Mouse (Mus musculus): Measurements from ENCODE around the gene Chpf. TPM values are rescaled to one million over a fixed set of nuclear protein-coding genes. Genes with fewer than 3 reads are reported as not detected.

Chpf gene
- polyA plus RNA-seq, 1 experiment from 2014 or later, result 39.7 TPM

- Histone ChIP-seq H3K27ac (replicated peaks; ENCODE audit: low read depth, low read length) (no peak overlapping the region), H3K4me2 (ENCODE audit: low read length) (no peak overlapping the region), H3K9me3 (ENCODE audit: control insufficient read depth, low read length) (no peaks in the 10 kb centered on the region), H3K4me3 (replicated peaks; ENCODE audit: low read depth, low read length) (no peak overlapping the region), H3K4me1 (ENCODE audit: control insufficient read depth, insufficient read depth, low read length) (peaks cover 18% of the 10 kb centered on the region), H3K9ac (replicated peaks; ENCODE audit: low read length) (no peak overlapping the region), H3K27me3 (ENCODE audit: control insufficient read depth, insufficient read depth, low read length) (0 out of 2 replicates have a peak, but pooled peaks cover 5% of the 10 kb centered on the region), H3K36me3 (ENCODE audit: control insufficient read depth, insufficient read depth, low read length) (peaks cover 35% of the 10 kb centered on the region)
- no peak for DNase-seq
- 69% methylated on average over 23 of the region's 23 CpGs for WGBS
- ATAC-seq (ENCODE audit: low FRiP score, low TSS enrichment), result no peak
Observed at GRCm38 (mm10) chr1:75503651-75503980, 24.5 kb upstream of the Chpf start.

GRCm38 (mm10) chr1:75502945-75503650 lies 24.0 kb upstream of the Chpf start:
- Histone ChIP-seq H3K4me1 (ENCODE audit: control insufficient read depth, insufficient read depth, low read length) (peaks cover 18% of the 10 kb centered on the region), H3K27ac (replicated peaks; ENCODE audit: low read depth, low read length) (no peak overlapping the region), H3K4me2 (ENCODE audit: low read length) (no peak overlapping the region), H3K4me3 (replicated peaks; ENCODE audit: low read depth, low read length) (no peak overlapping the region), H3K9me3 (ENCODE audit: control insufficient read depth, low read length) (no peaks in the 10 kb centered on the region), H3K36me3 (ENCODE audit: control insufficient read depth, insufficient read depth, low read length) (peaks cover 37% of the 10 kb centered on the region), H3K27me3 (ENCODE audit: control insufficient read depth, insufficient read depth, low read length) (0 out of 2 replicates have a peak, but pooled peaks cover 5% of the 10 kb centered on the region), H3K9ac (replicated peaks; ENCODE audit: low read length) (no peak overlapping the region)
- WGBS, result 89% methylated on average over 25 of the region's 25 CpGs
- ATAC-seq (ENCODE audit: low FRiP score, low TSS enrichment), result no peak
- no peak for DNase-seq

GRCm38 (mm10) chr1:75501905-75502304 lies 22.8 kb upstream of the Chpf start:
- ATAC-seq (ENCODE audit: low FRiP score, low TSS enrichment), result no peak
- Histone ChIP-seq H3K36me3 (ENCODE audit: control insufficient read depth, insufficient read depth, low read length) (peaks cover 37% of the 10 kb centered on the region), H3K9me3 (ENCODE audit: control insufficient read depth, low read length) (no peaks in the 10 kb centered on the region), H3K4me1 (ENCODE audit: control insufficient read depth, insufficient read depth, low read length) (peaks cover 15% of the 10 kb centered on the region), H3K27ac (replicated peaks; ENCODE audit: low read depth, low read length) (no peak overlapping the region), H3K9ac (replicated peaks; ENCODE audit: low read length) (no peak overlapping the region), H3K4me3 (replicated peaks; ENCODE audit: low read depth, low read length) (no peak overlapping the region), H3K27me3 (ENCODE audit: control insufficient read depth, insufficient read depth, low read length) (0 out of 2 replicates have a peak, but pooled peaks cover 5% of the 10 kb centered on the region), H3K4me2 (ENCODE audit: low read length) (no peak overlapping the region)
- 96% methylated on average over 9 of the region's 9 CpGs for WGBS
- DNase-seq, result no peak

GRCm38 (mm10) chr1:75499441-75499840 lies 20.3 kb upstream of the Chpf start:
- no peak overlapping the region for H3K27ac ChIP-seq (replicated peaks; ENCODE audit: low read depth, low read length)
- WGBS, result 86% methylated on average over 7 of the region's 7 CpGs
- H3K9ac ChIP-seq (replicated peaks; ENCODE audit: low read length), result no peak overlapping the region
- H3K27me3 ChIP-seq (ENCODE audit: control insufficient read depth, insufficient read depth, low read length), result 0 out of 2 replicates have a peak, but pooled peaks cover 5% of the 10 kb centered on the region
- H3K9me3 ChIP-seq (ENCODE audit: control insufficient read depth, low read length), result no peaks in the 10 kb centered on the region
- H3K4me1 ChIP-seq (ENCODE audit: control insufficient read depth, insufficient read depth, low read length), result 0 out of 2 replicates have a peak, but pooled peaks cover 5% of the 10 kb centered on the region
- ATAC-seq (ENCODE audit: low FRiP score, low TSS enrichment) (no peak), DNase-seq (no peak)
- no peak overlapping the region for H3K4me2 ChIP-seq (ENCODE audit: low read length)
- H3K36me3 ChIP-seq (ENCODE audit: control insufficient read depth, insufficient read depth, low read length), result peaks cover 37% of the 10 kb centered on the region
- no peak overlapping the region for H3K4me3 ChIP-seq (replicated peaks; ENCODE audit: low read depth, low read length)

GRCm38 (mm10) chr1:75498897-75499296 lies 19.8 kb upstream of the Chpf start:
- no peak overlapping the region for H3K4me2 ChIP-seq (ENCODE audit: low read length)
- H3K9me3 ChIP-seq (ENCODE audit: control insufficient read depth, low read length), result no peaks in the 10 kb centered on the region
- ATAC-seq (ENCODE audit: low FRiP score, low TSS enrichment) (no peak), DNase-seq (no peak)
- H3K27me3 ChIP-seq (ENCODE audit: control insufficient read depth, insufficient read depth, low read length), result 0 out of 2 replicates have a peak, but pooled peaks cover 5% of the 10 kb centered on the region
- H3K4me3 ChIP-seq (replicated peaks; ENCODE audit: low read depth, low read length), result no peak overlapping the region
- H3K9ac ChIP-seq (replicated peaks; ENCODE audit: low read length), result no peak overlapping the region
- peaks cover 37% of the 10 kb centered on the region for H3K36me3 ChIP-seq (ENCODE audit: control insufficient read depth, insufficient read depth, low read length)
- whole genome bisulfite sequencing, result 90% methylated on average over 4 of the region's 4 CpGs
- 0 out of 2 replicates have a peak, but pooled peaks cover 3% of the 10 kb centered on the region for H3K4me1 ChIP-seq (ENCODE audit: control insufficient read depth, insufficient read depth, low read length)
- no peak overlapping the region for H3K27ac ChIP-seq (replicated peaks; ENCODE audit: low read depth, low read length)

- Histone ChIP-seq H3K27me3 (ENCODE audit: control insufficient read depth, insufficient read depth, low read length) (no peaks in the 10 kb centered on the region), H3K4me3 (replicated peaks; ENCODE audit: low read depth, low read length) (no peak overlapping the region), H3K27ac (replicated peaks; ENCODE audit: low read depth, low read length) (no peak overlapping the region), H3K4me2 (ENCODE audit: low read length) (no peak overlapping the region), H3K9ac (replicated peaks; ENCODE audit: low read length) (no peak overlapping the region), H3K36me3 (ENCODE audit: control insufficient read depth, insufficient read depth, low read length) (peaks cover 26% of the 10 kb centered on the region), H3K4me1 (ENCODE audit: control insufficient read depth, insufficient read depth, low read length) (0 out of 2 replicates have a peak, but pooled peaks cover 3% of the 10 kb centered on the region), H3K9me3 (ENCODE audit: control insufficient read depth, low read length) (no peaks in the 10 kb centered on the region)
- DNase-seq (peak; percentile 81), ATAC-seq (ENCODE audit: low FRiP score, low TSS enrichment) (no peak)
- 36% methylated on average over 12 of the region's 12 CpGs for WGBS
Observed at GRCm38 (mm10) chr1:75494878-75495548, 15.9 kb upstream of the Chpf start.

- ATAC-seq (ENCODE audit: low FRiP score, low TSS enrichment), result no peak
- Histone ChIP-seq H3K4me3 (replicated peaks; ENCODE audit: low read depth, low read length) (no peak overlapping the region), H3K9ac (replicated peaks; ENCODE audit: low read length) (no peak overlapping the region), H3K4me2 (ENCODE audit: low read length) (no peak overlapping the region), H3K27ac (replicated peaks; ENCODE audit: low read depth, low read length) (no peak overlapping the region), H3K36me3 (ENCODE audit: control insufficient read depth, insufficient read depth, low read length) (peaks cover 12% of the 10 kb centered on the region), H3K9me3 (ENCODE audit: control insufficient read depth, low read length) (no peaks in the 10 kb centered on the region), H3K27me3 (ENCODE audit: control insufficient read depth, insufficient read depth, low read length) (peaks cover 13% of the 10 kb centered on the region), H3K4me1 (ENCODE audit: control insufficient read depth, insufficient read depth, low read length) (0 out of 2 replicates have a peak, but pooled peaks cover 10% of the 10 kb centered on the region)
- no peak for DNase-seq
- 39% methylated on average over 24 of the region's 24 CpGs for WGBS
Observed at GRCm38 (mm10) chr1:75492579-75493170, 13.6 kb upstream of the Chpf start.

- H3K36me3 ChIP-seq (ENCODE audit: control insufficient read depth, insufficient read depth, low read length), result peaks cover 16% of the 10 kb centered on the region
- no peak overlapping the region for H3K9ac ChIP-seq (replicated peaks; ENCODE audit: low read length)
- ATAC-seq (ENCODE audit: low FRiP score, low TSS enrichment) (no peak), DNase-seq (no peak)
- no peaks in the 10 kb centered on the region for H3K9me3 ChIP-seq (ENCODE audit: control insufficient read depth, low read length)
- H3K27me3 ChIP-seq (ENCODE audit: control insufficient read depth, insufficient read depth, low read length), result peaks cover 28% of the 10 kb centered on the region
- no peak overlapping the region for H3K27ac ChIP-seq (replicated peaks; ENCODE audit: low read depth, low read length)
- H3K4me3 ChIP-seq (replicated peaks; ENCODE audit: low read depth, low read length), result no peak overlapping the region
- peaks cover 21% of the 10 kb centered on the region for H3K4me1 ChIP-seq (ENCODE audit: control insufficient read depth, insufficient read depth, low read length)
- H3K4me2 ChIP-seq (ENCODE audit: low read length), result no peak overlapping the region
- 83% methylated on average over 34 of the region's 34 CpGs for WGBS
Observed at GRCm38 (mm10) chr1:75490785-75491551, 11.9 kb upstream of the Chpf start.
